18 mouse cellular contexts compared by ENCODE assay signal in genomic region chr17:8277266-8277665, GRCm38 (mm10). TPM values are rescaled to one million over a fixed set of nuclear protein-coding genes. Genes with fewer than 3 reads are reported as not detected.
"Had no signal": no experiment of that assay in that cellular context is flagged by ENCODE, and none has a peak within 500 bp of the region (broad histone marks: within the 10 kb centered on the region; RNA-seq: fewer than 3 reads in every experiment).

No protein-coding gene starts in this region.

- H3K36me3 ChIP-seq: intestine, embryonic 15.5 days; liver, embryonic 13.5 days; midbrain, embryonic 12.5 days; midbrain, embryonic 15.5 days; neural tube, embryonic 13.5 days had no signal

- DNase-seq: kidney, adult 11 months; kidney, adult 9 months; kidney, postnatal 14 days; layer of hippocampus, postnatal 36 days; liver, embryonic 13.5 days; lung, embryonic 14.5 days; right cerebral cortex, postnatal 25 days; thymus, adult 18-20 months; thymus, postnatal 36 days had no signal

- H3K4me3 ChIP-seq: intestine, embryonic 15.5 days; left cerebral cortex, adult 2 months; liver, embryonic 13.5 days; midbrain, embryonic 12.5 days; midbrain, embryonic 15.5 days; neural tube, embryonic 13.5 days had no signal

- H3K27me3 ChIP-seq: intestine, embryonic 15.5 days; liver, embryonic 13.5 days; midbrain, embryonic 15.5 days had no signal

- H3K4me1 ChIP-seq: intestine, embryonic 15.5 days; midbrain, embryonic 15.5 days had no signal

- H3K4me2 ChIP-seq: intestine, embryonic 15.5 days; liver, embryonic 13.5 days; lung, embryonic 14.5 days; midbrain, embryonic 12.5 days; midbrain, embryonic 15.5 days; neural tube, embryonic 13.5 days had no signal

- H3K27ac ChIP-seq: intestine, embryonic 15.5 days; left cerebral cortex, adult 2 months; liver, embryonic 13.5 days; macrophage; midbrain, embryonic 12.5 days; midbrain, embryonic 15.5 days; neural tube, embryonic 13.5 days had no signal

RNA-seq across cellular contexts. Expression of gene Ccr6, which starts 41.4 kb away (rescaled TPM):
- polyA plus RNA-seq: kidney, embryonic 16.5 days; limb, embryonic 11.5 days; limb, embryonic 14.5 days; lung, embryonic 14.5 days; macrophage; midbrain, embryonic 12.5 days; midbrain, embryonic 15.5 days; neural tube, embryonic 13.5 days had no signal
